Mouse (Mus musculus) layer of hippocampus, adult 6 months (tissue): ENCODE data around the gene Vwa8. TPM values are rescaled to one million over a fixed set of nuclear protein-coding genes. Genes with fewer than 3 reads are reported as not detected.

Experiments
- long read RNA-seq, 2 experiments: library from polyadenylated mRNA; unstranded; transcript quantifications; one replicate each; pipeline ENCODE4 v2.0.0; 2019 to 2020
- polyA plus RNA-seq: library from polyadenylated mRNA; unstranded; fragments of <200 nt; fragmentation: Nextera tagmentation; gene quantifications from 2 replicates; pipeline ENCODE4 v1.2.3, GENCODE M21; 2021

Gene Vwa8
- 11.7 and 12.5 TPM in 2 replicates for polyA plus RNA-seq
- long read RNA-seq, experiment 1, full-length matches to known transcripts: 3 of 14 reads
- long read RNA-seq, experiment 1, partial matches to known transcripts: 9 of 14 reads
- long read RNA-seq, experiment 1, other reads (novel, unspliced or antisense): 2 of 14 reads
- long read RNA-seq, experiment 2, full-length matches to known transcripts: 34 of 73 reads
- long read RNA-seq, experiment 2, partial matches to known transcripts: 30 of 73 reads
- long read RNA-seq, experiment 2, other reads (novel, unspliced or antisense): 9 of 73 reads

GRCm38 (mm10) chr14:78848941-78849911 lies at the start of gene Vwa8:
Gene Vwa8 (plus strand): TSS chr14:78849052.

Other genes starting within 250 kb of the Vwa8 start
- gene Dgkh, start 116.3 kb upstream of the Vwa8 start, polyA plus RNA-seq: 6.1 and 6.8 TPM in 2 replicates